Mouse (Mus musculus): ENCODE measurements around the gene Gsg1l.

Gsg1l gene

GRCm38 (mm10) chr7:126080949-126081654, 1.1 kb downstream of the Gsg1l start:
- DNase-seq (ENCODE audit: low spot score) = no peak

GRCm38 (mm10) chr7:126076935-126077334, 5.3 kb downstream of the Gsg1l start:
- no peak for DNase-seq (ENCODE audit: low spot score)

GRCm38 (mm10) chr7:126075058-126075457, 7.2 kb downstream of the Gsg1l start:
- DNase-seq (ENCODE audit: low spot score) = no peak

GRCm38 (mm10) chr7:126070321-126070720, 11.9 kb downstream of the Gsg1l start:
- no peak for DNase-seq (ENCODE audit: low spot score)

GRCm38 (mm10) chr7:126066777-126067176, 15.4 kb downstream of the Gsg1l start:
- no peak for DNase-seq (ENCODE audit: low spot score)

GRCm38 (mm10) chr7:126065243-126065876, 16.9 kb downstream of the Gsg1l start:
- DNase-seq (ENCODE audit: low spot score) = no peak

GRCm38 (mm10) chr7:126062228-126062627, 20.0 kb downstream of the Gsg1l start:
- DNase-seq (ENCODE audit: low spot score) = no peak

- DNase-seq (ENCODE audit: low spot score) = no peak
Measured at GRCm38 (mm10) chr7:126058918-126059317, 23.3 kb downstream of the Gsg1l start.

- no peak for DNase-seq (ENCODE audit: low spot score)
Measured at GRCm38 (mm10) chr7:126057332-126057914, 24.8 kb downstream of the Gsg1l start.

- no peak for DNase-seq (ENCODE audit: low spot score)
Measured at GRCm38 (mm10) chr7:126054574-126054973, 27.6 kb downstream of the Gsg1l start.

- no peak for DNase-seq (ENCODE audit: low spot score)
Measured at GRCm38 (mm10) chr7:126053618-126054017, 28.6 kb downstream of the Gsg1l start.

- no peak for DNase-seq (ENCODE audit: low spot score)
Measured at GRCm38 (mm10) chr7:126051910-126052309, 30.3 kb downstream of the Gsg1l start.

GRCm38 (mm10) chr7:126045077-126045476, 37.1 kb downstream of the Gsg1l start:
- no peak for DNase-seq (ENCODE audit: low spot score)

GRCm38 (mm10) chr7:126042306-126042705, 39.9 kb downstream of the Gsg1l start:
- no peak for DNase-seq (ENCODE audit: low spot score)

- no peak for DNase-seq (ENCODE audit: low spot score)
Measured at GRCm38 (mm10) chr7:126040794-126041526, 41.3 kb downstream of the Gsg1l start.

GRCm38 (mm10) chr7:126039847-126040246, 42.4 kb downstream of the Gsg1l start:
- no peak for DNase-seq (ENCODE audit: low spot score)

GRCm38 (mm10) chr7:126039247-126039835, 42.9 kb downstream of the Gsg1l start:
- no peak for DNase-seq (ENCODE audit: low spot score)

GRCm38 (mm10) chr7:126038366-126039246, 43.6 kb downstream of the Gsg1l start:
- no peak for DNase-seq (ENCODE audit: low spot score)

GRCm38 (mm10) chr7:126035332-126035731, 46.9 kb downstream of the Gsg1l start:
- no peak for DNase-seq (ENCODE audit: low spot score)

GRCm38 (mm10) chr7:126032776-126033209, 49.4 kb downstream of the Gsg1l start:
- no peak for DNase-seq (ENCODE audit: low spot score)

- DNase-seq (ENCODE audit: low spot score) = no peak
Measured at GRCm38 (mm10) chr7:126032365-126032755, 49.9 kb downstream of the Gsg1l start.
